Mouse (Mus musculus) ES-Bruce4 (cell line): ENCODE results near the gene Wnt10a.

Source experiments
- CTCF ChIP-seq: IDR thresholded peaks from one replicate; pipeline ENCODE4 v1.8.1; 2011; ENCODE audit warnings: low read depth, low read length
- EP300 ChIP-seq: IDR thresholded peaks from 2 replicates; pipeline ENCODE4 v1.6.1; 2011; ENCODE audit warnings: low read depth, low read length; ENCODE audit not compliant: insufficient read depth
- POLR2A ChIP-seq: IDR thresholded peaks from one replicate; pipeline ENCODE4 v1.8.1; 2011; ENCODE audit warnings: low read length; ENCODE audit not compliant: insufficient read depth

DNA sequence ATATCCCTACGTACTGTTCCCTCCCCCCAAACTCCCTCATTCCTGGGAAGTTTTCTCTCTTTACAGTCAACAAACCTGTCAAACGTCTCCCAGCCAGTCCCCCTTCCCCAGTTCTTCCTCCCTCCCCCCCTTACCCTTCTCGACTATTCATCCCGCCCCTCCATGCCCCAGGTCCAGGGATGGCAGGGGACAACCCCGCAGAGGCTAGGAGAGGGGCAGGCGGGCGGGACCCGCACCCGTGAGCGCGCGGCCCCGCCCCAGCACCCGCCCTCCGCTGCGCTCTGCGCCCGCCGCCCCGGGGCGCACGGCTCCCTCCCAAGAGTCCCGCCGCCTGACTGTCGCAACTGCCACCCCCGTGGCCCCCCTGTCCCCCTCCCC is 19.9 kb upstream of the Wnt10a start:
- TF ChIP-seq CTCF: no peak
- no peak for TF ChIP-seq EP300
- no peak for TF ChIP-seq POLR2A
